Mouse (Mus musculus): ENCODE measurements at regions not wholly inside any gene's neighbourhood (a gene's known extent, or its start where the extent isn't known, plus 50 kb on each side); places are given as distances from the start of the nearest gene placed in this dataset.

GRCm38 (mm10) chr2:46678366-46678765, 1561.2 kb upstream of the Zeb2 start:
- no peak for DNase-seq (ENCODE audit: low spot score)

GRCm38 (mm10) chr2:46669517-46670291, 1552.5 kb upstream of the Zeb2 start:
- no peak for DNase-seq (ENCODE audit: low spot score)

GRCm38 (mm10) chr2:46666990-46667337, 1549.8 kb upstream of the Zeb2 start:
- DNase-seq (ENCODE audit: low spot score): no peak

GRCm38 (mm10) chr2:46666084-46666989, 1549.1 kb upstream of the Zeb2 start:
- DNase-seq (ENCODE audit: low spot score): no peak

- no peak for DNase-seq (ENCODE audit: low spot score)
Observed at GRCm38 (mm10) chr2:46661876-46662275, 1544.7 kb upstream of the Zeb2 start.

GRCm38 (mm10) chr2:46660577-46660976, 1543.4 kb upstream of the Zeb2 start:
- no peak for DNase-seq (ENCODE audit: low spot score)

- DNase-seq (ENCODE audit: low spot score): no peak
Observed at GRCm38 (mm10) chr2:46655289-46655688, 1538.1 kb upstream of the Zeb2 start.

GRCm38 (mm10) chr2:46652616-46653015, 1535.4 kb upstream of the Zeb2 start:
- DNase-seq (ENCODE audit: low spot score): no peak

- DNase-seq (ENCODE audit: low spot score): no peak
Observed at GRCm38 (mm10) chr2:46646366-46646765, 1529.2 kb upstream of the Zeb2 start.

- DNase-seq (ENCODE audit: low spot score): no peak
Observed at GRCm38 (mm10) chr2:46609217-46609616, 1492.0 kb upstream of the Zeb2 start.

GRCm38 (mm10) chr2:46581773-46582172, 1464.6 kb upstream of the Zeb2 start:
- no peak for DNase-seq (ENCODE audit: low spot score)

- no peak for DNase-seq (ENCODE audit: low spot score)
Observed at GRCm38 (mm10) chr2:46570416-46570815, 1453.2 kb upstream of the Zeb2 start.

GRCm38 (mm10) chr2:46533395-46533794, 1416.2 kb upstream of the Zeb2 start:
- DNase-seq (ENCODE audit: low spot score): no peak

- DNase-seq (ENCODE audit: low spot score): no peak
Observed at GRCm38 (mm10) chr2:46530686-46531085, 1413.5 kb upstream of the Zeb2 start.

GRCm38 (mm10) chr2:46525223-46525622, 1408.0 kb upstream of the Zeb2 start:
- no peak for DNase-seq (ENCODE audit: low spot score)

GRCm38 (mm10) chr2:46524625-46525024, 1407.4 kb upstream of the Zeb2 start:
- no peak for DNase-seq (ENCODE audit: low spot score)

- peak; percentile 11 for DNase-seq (ENCODE audit: low spot score)
Observed at GRCm38 (mm10) chr2:46521147-46521965, 1404.2 kb upstream of the Zeb2 start.

GRCm38 (mm10) chr2:46512237-46513028, 1395.2 kb upstream of the Zeb2 start:
- no peak for DNase-seq (ENCODE audit: low spot score)

GRCm38 (mm10) chr2:46506951-46507350, 1389.8 kb upstream of the Zeb2 start:
- DNase-seq (ENCODE audit: low spot score): no peak

GRCm38 (mm10) chr2:46503074-46503473, 1385.9 kb upstream of the Zeb2 start:
- no peak for DNase-seq (ENCODE audit: low spot score)

GRCm38 (mm10) chr2:46492299-46492698, 1375.1 kb upstream of the Zeb2 start:
- no peak for DNase-seq (ENCODE audit: low spot score)

GRCm38 (mm10) chr2:46491081-46491480, 1373.9 kb upstream of the Zeb2 start:
- DNase-seq (ENCODE audit: low spot score): no peak
